Mouse (Mus musculus) heart, embryonic 10.5 days (tissue): Measurements from ENCODE around the gene Manba. TPM values are rescaled to one million over a fixed set of nuclear protein-coding genes. Genes with fewer than 3 reads are reported as not detected.

ENCODE experiments used
- DNase-seq: peaks from one replicate; pipeline ENCODE4 v3.0.0-alpha.2; 2017; ENCODE audit warnings: low spot score
- H3K27ac ChIP-seq: fragments of 300-500 bp; sonication (generic); 2 replicates; pipeline ENCODE4 v1.5.1; 2016; ENCODE audit warnings: mild to moderate bottlenecking
- H3K27me3 ChIP-seq: fragments of 300-500 bp; sonication (generic); 2 replicates; pipeline ENCODE4 v1.6.1; 2016; ENCODE audit warnings: mild to moderate bottlenecking; ENCODE audit not compliant: poor library complexity, insufficient read depth, severe bottlenecking
- H3K36me3 ChIP-seq: fragments of 300-500 bp; sonication (generic); 2 replicates; pipeline ENCODE4 v1.6.1; 2016; ENCODE audit warnings: mild to moderate bottlenecking, moderate library complexity
- H3K4me1 ChIP-seq: fragments of 300-500 bp; sonication (generic); 2 replicates; pipeline ENCODE4 v1.6.1; 2016; ENCODE audit warnings: mild to moderate bottlenecking
- H3K4me3 ChIP-seq: fragments of 300-500 bp; sonication (generic); 2 replicates; pipeline ENCODE4 v1.5.1; 2016; ENCODE audit warnings: mild to moderate bottlenecking, moderate library complexity
- H3K9me3 ChIP-seq: fragments of 300-500 bp; sonication (generic); 2 replicates; pipeline ENCODE4 v1.6.1; 2016; ENCODE audit warnings: mild to moderate bottlenecking, moderate library complexity
- WGBS: fragments of 180-500 bp; shearing (Covaris S2); methylation state at CpG from one replicate; pipeline ENCODE4 v1.1.7; 2016; 5-methylcytosine and 5-hydroxymethylcytosine counted together
- polyA plus RNA-seq: library from polyadenylated mRNA; unstranded; fragments of >200 nt; fragmentation: Nextera tagmentation; extraction: Ambion mirVana; gene quantifications from 2 replicates; pipeline ENCODE4 v1.2.1, GENCODE M21; 2016

Gene Manba
- polyA plus RNA-seq, 1 experiment from 2014 or later, result 17.3 TPM

DNA sequence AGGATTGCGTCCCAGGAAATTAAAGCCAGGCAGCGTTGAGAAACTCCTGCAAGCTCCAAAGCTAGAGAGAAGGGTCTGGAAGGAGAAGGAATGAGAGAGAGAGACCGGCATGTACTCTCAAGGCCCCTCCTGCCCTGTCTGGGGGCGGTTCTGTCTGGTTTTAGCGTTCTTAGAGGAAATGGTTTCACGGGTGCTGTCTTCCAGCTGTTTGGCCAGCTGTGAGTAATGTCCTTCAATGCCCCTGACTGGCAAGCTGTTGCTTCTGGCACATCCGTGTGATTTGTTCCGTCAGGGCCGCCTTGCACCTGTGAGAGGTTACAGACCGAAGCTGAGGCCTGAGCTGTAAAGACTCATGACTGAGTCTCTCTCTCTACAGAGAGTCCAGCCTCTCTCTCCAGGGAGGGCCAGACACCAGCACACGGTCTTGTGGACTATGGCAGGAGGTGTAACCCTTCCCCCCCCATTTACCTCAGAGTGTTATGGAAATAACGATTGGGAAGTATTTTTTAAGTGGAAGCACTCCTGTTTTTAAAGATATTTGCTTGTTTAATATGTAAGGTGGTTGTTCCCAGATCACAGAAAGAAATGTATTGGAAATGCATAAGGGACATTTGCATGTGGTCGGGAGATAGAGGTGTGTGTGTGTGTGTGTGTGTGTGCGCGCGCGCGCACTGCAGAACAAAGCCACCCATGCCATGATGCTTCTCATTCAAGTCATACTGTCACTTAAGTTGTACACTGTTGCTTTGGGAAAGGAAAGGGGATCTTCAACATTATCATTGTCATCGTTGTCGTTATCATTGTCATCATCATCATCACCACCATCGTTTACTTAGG, 95.2 kb downstream of the Manba start:
- Histone ChIP-seq H3K36me3 (peaks cover 15% of the 10 kb centered on the region), H3K9me3 (no peaks in the 10 kb centered on the region), H3K27me3 (no peaks in the 10 kb centered on the region), H3K4me1 (peaks cover 49% of the 10 kb centered on the region), H3K4me3 (no peak overlapping the region), H3K27ac (peak overlapping the region; percentile 83)
- 73% methylated on average over 21 of the region's 21 CpGs for WGBS
- DNase-seq, result no peak

- H3K4me3 ChIP-seq, result no peak overlapping the region
- no peaks in the 10 kb centered on the region for H3K9me3 ChIP-seq
- no peaks in the 10 kb centered on the region for H3K27me3 ChIP-seq
- WGBS, result 23% methylated on average over 10 of the region's 10 CpGs
- no peak for DNase-seq
- H3K4me1 ChIP-seq, result peaks cover 52% of the 10 kb centered on the region
- peak overlapping the region; percentile 79 for H3K27ac ChIP-seq
- peaks cover 20% of the 10 kb centered on the region for H3K36me3 ChIP-seq
Observed at GRCm38 (mm10) chr3:135581606-135582117, 96.3 kb downstream of the Manba start.

GRCm38 (mm10) chr3:135582246-135582645, 96.8 kb downstream of the Manba start:
- WGBS, result 91% methylated on average over 7 of the region's 7 CpGs
- H3K4me3 ChIP-seq, result no peak overlapping the region
- DNase-seq, result no peak
- H3K27me3 ChIP-seq, result no peaks in the 10 kb centered on the region
- peaks cover 54% of the 10 kb centered on the region for H3K4me1 ChIP-seq
- H3K36me3 ChIP-seq, result peaks cover 25% of the 10 kb centered on the region
- no peak overlapping the region for H3K27ac ChIP-seq
- no peaks in the 10 kb centered on the region for H3K9me3 ChIP-seq

DNA sequence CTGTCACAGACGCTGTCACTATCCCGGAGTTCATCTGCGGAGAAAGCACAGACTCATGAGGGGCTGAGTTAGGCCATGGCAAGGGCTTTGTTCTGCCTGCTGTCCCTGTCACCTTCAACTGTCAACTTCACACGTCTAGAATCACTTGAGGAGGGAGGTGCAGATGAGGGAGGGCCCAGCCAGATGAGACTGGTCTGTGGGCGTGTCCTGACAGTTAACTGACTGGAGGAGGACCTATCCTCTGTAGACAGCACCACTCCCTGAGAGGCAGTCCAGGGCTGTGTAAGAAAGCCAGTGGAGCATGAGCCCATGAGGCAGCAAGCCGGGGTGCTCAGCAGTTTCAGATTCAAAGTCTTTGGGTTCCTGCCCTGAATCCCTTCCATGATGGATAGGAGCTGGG, 100.1 kb downstream of the Manba start:
- Histone ChIP-seq H3K4me1 (peaks cover 38% of the 10 kb centered on the region), H3K27ac (peak overlapping the region; percentile 89), H3K4me3 (peak overlapping the region; percentile 31), H3K36me3 (peaks cover 56% of the 10 kb centered on the region), H3K27me3 (no peaks in the 10 kb centered on the region), H3K9me3 (no peaks in the 10 kb centered on the region)
- DNase-seq, result peak; percentile 92
- WGBS, result 21% methylated on average over 6 of the region's 6 CpGs

DNA sequence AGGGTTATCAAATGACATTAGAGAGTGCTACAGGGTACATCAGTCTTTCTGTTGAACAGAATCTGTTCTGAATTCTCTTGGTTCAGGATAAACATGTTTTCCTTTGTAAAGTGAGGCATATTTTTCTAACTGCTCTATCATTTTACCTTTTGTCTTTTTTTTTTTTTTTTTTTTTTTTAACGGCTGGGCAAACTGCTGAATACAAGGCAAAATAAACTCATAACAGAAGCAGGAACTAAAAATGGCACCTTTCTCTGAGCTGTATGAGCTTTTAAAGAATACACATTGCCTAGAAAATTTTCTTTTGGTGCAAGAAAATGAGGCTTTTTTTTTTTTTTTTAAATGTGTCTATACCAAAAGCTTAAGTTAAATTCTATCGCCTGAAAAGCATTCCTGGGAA, 100.6 kb downstream of the Manba start:
- Histone ChIP-seq H3K4me3 (peak overlapping the region; percentile 31; the same call in 1 of the 2 replicates), H3K27me3 (no peaks in the 10 kb centered on the region), H3K36me3 (peaks cover 61% of the 10 kb centered on the region), H3K27ac (peak overlapping the region; percentile 89), H3K4me1 (peaks cover 34% of the 10 kb centered on the region), H3K9me3 (no peaks in the 10 kb centered on the region)
- WGBS, result 80% methylated on average over 2 of the region's 2 CpGs
- no peak for DNase-seq

- no peaks in the 10 kb centered on the region for H3K27me3 ChIP-seq
- H3K36me3 ChIP-seq, result peaks cover 64% of the 10 kb centered on the region
- H3K27ac ChIP-seq, result 0 out of 2 replicates have a peak overlapping the region, but pooled peaks have one; percentile 16
- no peak for DNase-seq
- H3K4me3 ChIP-seq, result no peak overlapping the region
- WGBS, result 75% methylated on average over 4 of the region's 4 CpGs
- no peaks in the 10 kb centered on the region for H3K9me3 ChIP-seq
- peaks cover 30% of the 10 kb centered on the region for H3K4me1 ChIP-seq
Observed at GRCm38 (mm10) chr3:135586471-135586880, 101.1 kb downstream of the Manba start.

GRCm38 (mm10) chr3:135590471-135590870, 105.1 kb downstream of the Manba start:
- 58% methylated on average over 4 of the region's 4 CpGs for WGBS
- Histone ChIP-seq H3K27ac (no peak overlapping the region), H3K36me3 (peaks cover 80% of the 10 kb centered on the region), H3K4me3 (no peak overlapping the region), H3K27me3 (no peaks in the 10 kb centered on the region), H3K9me3 (no peaks in the 10 kb centered on the region), H3K4me1 (peaks cover 38% of the 10 kb centered on the region)
- DNase-seq, result no peak

- Histone ChIP-seq H3K4me1 (peaks cover 33% of the 10 kb centered on the region), H3K27me3 (no peaks in the 10 kb centered on the region), H3K9me3 (no peaks in the 10 kb centered on the region), H3K36me3 (peaks cover 77% of the 10 kb centered on the region), H3K27ac (no peak overlapping the region), H3K4me3 (no peak overlapping the region)
- WGBS, result 75% methylated on average over 5 of the region's 5 CpGs
- DNase-seq, result no peak
Observed at GRCm38 (mm10) chr3:135591376-135591775, 106.0 kb downstream of the Manba start.

DNA sequence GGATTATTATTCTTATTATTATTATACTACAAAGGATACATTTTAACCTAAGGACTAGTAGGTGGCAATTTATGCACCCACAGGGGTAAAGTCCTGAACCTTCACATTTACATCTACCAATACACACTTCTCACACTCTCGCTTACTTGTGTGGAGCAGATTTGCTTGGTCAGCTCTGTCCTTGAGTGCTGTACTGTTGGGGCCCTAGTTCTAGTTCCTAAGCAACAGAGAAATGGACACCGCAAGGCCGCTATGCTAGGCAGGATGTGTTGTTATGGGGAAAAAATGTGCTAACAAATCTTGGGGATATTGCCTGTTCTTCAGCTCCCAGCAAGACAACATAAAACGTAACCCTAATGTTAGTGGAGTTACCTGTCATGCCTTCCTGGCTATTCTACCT, 106.6 kb downstream of the Manba start:
- Histone ChIP-seq H3K27ac (peak overlapping the region; percentile 42; the same call in 1 of the 2 replicates), H3K36me3 (peaks cover 77% of the 10 kb centered on the region), H3K4me3 (no peak overlapping the region), H3K9me3 (no peaks in the 10 kb centered on the region), H3K27me3 (no peaks in the 10 kb centered on the region), H3K4me1 (peaks cover 33% of the 10 kb centered on the region)
- DNase-seq, result no peak
- WGBS, result 90% methylated on average over 4 of the region's 4 CpGs

DNA sequence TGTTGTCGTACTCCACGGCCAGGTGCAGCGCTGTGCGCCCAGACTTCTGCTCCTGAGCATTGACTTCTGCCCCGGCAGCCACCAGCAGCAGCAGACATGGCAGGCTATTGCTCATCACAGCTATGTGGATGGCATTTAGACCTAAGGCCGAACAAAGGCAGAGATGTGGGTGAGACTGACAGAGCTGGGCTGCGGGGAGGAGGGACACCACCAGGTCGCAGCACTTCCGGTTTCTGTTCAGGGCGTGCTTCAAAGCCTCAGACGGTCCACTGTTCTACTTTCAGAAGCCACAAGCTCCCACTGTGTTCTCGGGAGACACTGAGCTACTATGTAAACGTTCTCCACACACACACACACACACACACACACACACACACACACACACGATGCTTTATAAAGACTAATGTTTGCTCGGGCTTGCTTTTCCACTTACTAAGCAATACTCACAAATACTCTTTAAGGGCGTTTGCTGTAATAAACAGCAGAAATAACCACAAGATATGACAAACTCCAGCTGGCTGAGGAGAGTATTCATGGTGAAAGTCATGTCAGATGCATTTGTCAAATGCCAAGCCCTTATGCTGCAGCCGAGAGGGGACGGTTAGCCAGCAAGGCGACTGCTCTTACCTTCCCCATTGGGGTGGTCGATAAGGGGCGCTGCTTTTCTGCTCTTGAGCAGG, 109.0 kb downstream of the Manba start:
- DNase-seq, result no peak
- 70% methylated on average over 21 of the region's 21 CpGs for WGBS
- peaks cover 62% of the 10 kb centered on the region for H3K36me3 ChIP-seq
- no peaks in the 10 kb centered on the region for H3K27me3 ChIP-seq
- H3K4me3 ChIP-seq, result no peak overlapping the region
- H3K27ac ChIP-seq, result 0 out of 2 replicates have a peak overlapping the region, but pooled peaks have one; percentile 10
- peaks cover 34% of the 10 kb centered on the region for H3K4me1 ChIP-seq
- no peaks in the 10 kb centered on the region for H3K9me3 ChIP-seq

GRCm38 (mm10) chr3:135597014-135597413, 111.6 kb downstream of the Manba start:
- Histone ChIP-seq H3K27ac (peak overlapping the region; percentile 74), H3K27me3 (no peaks in the 10 kb centered on the region), H3K4me1 (peaks cover 43% of the 10 kb centered on the region), H3K9me3 (no peaks in the 10 kb centered on the region), H3K4me3 (no peak overlapping the region), H3K36me3 (peaks cover 57% of the 10 kb centered on the region)
- WGBS, result 54% methylated on average over 4 of the region's 4 CpGs
- no peak for DNase-seq

DNA sequence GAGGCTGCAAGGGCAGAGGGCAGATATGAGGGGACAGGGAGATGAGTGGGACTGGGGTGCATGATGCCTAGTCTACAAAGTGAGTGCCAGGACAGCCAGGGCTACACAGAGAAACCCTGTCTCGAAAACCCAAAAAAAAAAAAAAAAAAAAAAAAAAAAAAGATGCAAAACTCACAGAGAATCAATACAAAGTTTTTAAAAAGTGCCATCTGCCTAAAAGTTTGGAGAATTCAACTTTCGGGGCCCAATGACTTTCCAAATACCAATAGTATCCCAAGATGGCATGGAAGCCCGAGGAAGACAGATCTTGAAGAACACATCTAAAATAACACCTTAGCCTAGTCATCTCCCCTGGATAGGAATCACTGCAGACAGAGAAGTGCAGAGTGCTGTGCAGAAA, 112.9 kb downstream of the Manba start:
- Histone ChIP-seq H3K36me3 (peaks cover 48% of the 10 kb centered on the region), H3K27ac (no peak overlapping the region), H3K9me3 (no peaks in the 10 kb centered on the region), H3K4me3 (no peak overlapping the region), H3K27me3 (no peaks in the 10 kb centered on the region), H3K4me1 (peaks cover 47% of the 10 kb centered on the region)
- WGBS, result 86% methylated on average over 3 of the region's 3 CpGs
- DNase-seq, result no peak

- Histone ChIP-seq H3K4me3 (no peak overlapping the region), H3K27me3 (no peaks in the 10 kb centered on the region), H3K9me3 (no peaks in the 10 kb centered on the region), H3K27ac (peak overlapping the region; percentile 83), H3K36me3 (peaks cover 51% of the 10 kb centered on the region), H3K4me1 (peaks cover 58% of the 10 kb centered on the region)
- 44% methylated on average over 10 of the region's 10 CpGs for WGBS
- no peak for DNase-seq
Observed at GRCm38 (mm10) chr3:135602731-135603130, 117.3 kb downstream of the Manba start.
